Mouse (Mus musculus) CH12.LX (cell line): ENCODE data around the gene Tbc1d23. TPM values are rescaled to one million over a fixed set of nuclear protein-coding genes. Genes with fewer than 3 reads are reported as not detected.

Source experiments
- DNase-seq: peaks from one replicate; pipeline ENCODE4 v3.0.0-alpha.2; 2013; ENCODE audit errors: extremely low read depth
- H3K27ac ChIP-seq: 2 replicates; pipeline ENCODE4 v1.5.1; 2012; ENCODE audit warnings: low read depth, mild to moderate bottlenecking, control low read depth, moderate library complexity; ENCODE audit not compliant: insufficient read depth
- H3K27me3 ChIP-seq: replicated peaks from 2 replicates; pipeline ENCODE3; 2012; ENCODE audit warnings: inconsistent platforms
- H3K36me3 ChIP-seq, 2 experiments: replicated peaks in 1 of 2; 2 replicates each; pipeline versions ENCODE3 to v1.6.1; 2012; ENCODE audit warnings: inconsistent platforms in 1 of 2, low read length in 1 of 2, mild to moderate bottlenecking in 1 of 2, mixed read lengths in 1 of 2, moderate library complexity in 1 of 2; ENCODE audit not compliant: control insufficient read depth in 1 of 2, insufficient read depth in 1 of 2
- H3K4me1 ChIP-seq, 2 experiments: 2 replicates each; pipeline ENCODE4 v1.6.1; 2012; ENCODE audit warnings: inconsistent platforms in 1 of 2, moderate library complexity in 1 of 2; ENCODE audit not compliant: insufficient read depth in 2 of 2, control insufficient read depth in 1 of 2
- H3K4me2 ChIP-seq: 2 replicates; pipeline ENCODE4 v1.6.1; 2012; ENCODE audit warnings: low read depth, mild to moderate bottlenecking, control low read depth; ENCODE audit not compliant: poor library complexity, insufficient read depth, severe bottlenecking
- H3K4me3 ChIP-seq, 3 experiments: fragments of 150-350 bp in 1 of 3; sonication (generic) in 1 of 3; replicated peaks in 1 of 3; 2 replicates each; pipeline versions ENCODE3 to v1.5.1; 2011 to 2012; ENCODE audit warnings: low read depth in 2 of 3, low read length in 2 of 3, mild to moderate bottlenecking in 2 of 3, moderate library complexity in 2 of 3, control low read depth in 1 of 3, improper control_type of control experiment in 1 of 3, inconsistent platforms in 1 of 3, mixed read lengths in 1 of 3; ENCODE audit not compliant: poor library complexity in 1 of 3
- H3K79me2 ChIP-seq: replicated peaks from 2 replicates; pipeline ENCODE4 v1.6.1; 2012; ENCODE audit warnings: mild to moderate bottlenecking, moderate library complexity; ENCODE audit not compliant: control insufficient read depth, poor library complexity, insufficient read depth, severe bottlenecking; ENCODE audit errors: extremely low read depth
- H3K9ac ChIP-seq: 2 replicates; pipeline ENCODE4 v1.6.1; 2012; ENCODE audit warnings: low read depth, mild to moderate bottlenecking, control low read depth, moderate library complexity; ENCODE audit not compliant: insufficient read depth
- H3K9me3 ChIP-seq: replicated peaks from 2 replicates; pipeline ENCODE3; 2012; ENCODE audit warnings: low read length, inconsistent platforms, mixed read lengths
- BHLHE40 ChIP-seq: IDR thresholded peaks from 2 replicates; pipeline ENCODE4 v1.6.1; 2011; ENCODE audit warnings: mild to moderate bottlenecking, low read depth, low read length, improper control_type of control experiment
- CHD1 ChIP-seq: IDR thresholded peaks from 2 replicates; pipeline ENCODE4 v1.6.1; 2012; ENCODE audit warnings: low read depth, low read length, improper control_type of control experiment, inconsistent platforms
- CHD2 ChIP-seq: IDR thresholded peaks from 2 replicates; pipeline ENCODE4 v1.6.1; 2011; ENCODE audit warnings: low read length, improper control_type of control experiment
- E2F4 ChIP-seq: IDR thresholded peaks from 2 replicates; pipeline ENCODE4 v1.6.1; 2011; ENCODE audit warnings: low read depth, low read length, improper control_type of control experiment; ENCODE audit not compliant: insufficient replicate concordance
- EP300 ChIP-seq: IDR thresholded peaks from 2 replicates; pipeline ENCODE4 v1.6.1; 2011; ENCODE audit warnings: low read length, improper control_type of control experiment
- ETS1 ChIP-seq: conservative IDR thresholded peaks from 2 replicates; pipeline ENCODE4 v1.6.1; 2012; ENCODE audit warnings: low read depth, mild to moderate bottlenecking, inconsistent platforms, low read length, improper control_type of control experiment, moderate library complexity
- GABPA ChIP-seq: IDR thresholded peaks from 2 replicates; pipeline ENCODE4 v1.6.1; 2012; ENCODE audit warnings: low read depth, low read length, improper control_type of control experiment, inconsistent platforms; ENCODE audit not compliant: insufficient replicate concordance
- HCFC1 ChIP-seq: IDR thresholded peaks from 2 replicates; pipeline ENCODE4 v1.6.1; 2012; ENCODE audit warnings: low read depth, mild to moderate bottlenecking, inconsistent platforms, low read length, improper control_type of control experiment
- IRF4 ChIP-seq: IDR thresholded peaks from 2 replicates; pipeline ENCODE4 v1.6.1; 2014; ENCODE audit warnings: low read depth, mild to moderate bottlenecking, inconsistent platforms, low read length, improper control_type of control experiment
- JUN ChIP-seq: IDR thresholded peaks from 2 replicates; pipeline ENCODE4 v1.6.1; 2011; ENCODE audit warnings: low read depth, mild to moderate bottlenecking, low read length, improper control_type of control experiment, moderate library complexity; ENCODE audit not compliant: insufficient read depth
- JUND ChIP-seq: conservative IDR thresholded peaks from 2 replicates; pipeline ENCODE4 v1.6.1; 2011; ENCODE audit warnings: low read depth, low read length, improper control_type of control experiment
- KAT2A ChIP-seq: IDR thresholded peaks from 2 replicates; pipeline ENCODE4 v1.6.1; 2012; ENCODE audit warnings: low read length, improper control_type of control experiment, inconsistent platforms; ENCODE audit not compliant: insufficient replicate concordance
- MAFK ChIP-seq: IDR thresholded peaks from 2 replicates; pipeline ENCODE4 v1.6.1; 2011; ENCODE audit warnings: low read length, improper control_type of control experiment; ENCODE audit not compliant: insufficient replicate concordance
- MAX ChIP-seq: IDR thresholded peaks from 2 replicates; pipeline ENCODE4 v1.6.1; 2011; ENCODE audit warnings: low read length, improper control_type of control experiment
- MAZ ChIP-seq: IDR thresholded peaks from 2 replicates; pipeline ENCODE4 v1.6.1; 2012; ENCODE audit warnings: low read depth, mild to moderate bottlenecking, inconsistent platforms, low read length, improper control_type of control experiment, moderate library complexity
- MEF2A ChIP-seq: IDR thresholded peaks from 2 replicates; pipeline ENCODE4 v1.6.1; 2014; ENCODE audit warnings: low read depth, mild to moderate bottlenecking, inconsistent platforms, low read length, improper control_type of control experiment, borderline replicate concordance
- MXI1 ChIP-seq: IDR thresholded peaks from 2 replicates; pipeline ENCODE4 v1.6.1; 2011; ENCODE audit warnings: mild to moderate bottlenecking, low read depth, low read length, improper control_type of control experiment
- PAX5 ChIP-seq: IDR thresholded peaks from 2 replicates; pipeline ENCODE4 v1.6.1; 2012; ENCODE audit warnings: low read length, inconsistent platforms, mixed read lengths
- POLR2A ChIP-seq: IDR thresholded peaks from 2 replicates; pipeline ENCODE4 v1.6.1; 2011; ENCODE audit warnings: low read depth, mild to moderate bottlenecking, improper control_type of control experiment, low read length
- POLR2AphosphoS2 ChIP-seq: IDR thresholded peaks from 2 replicates; pipeline ENCODE4 v1.6.1; 2011; ENCODE audit warnings: low read depth, low read length, improper control_type of control experiment
- RAD21 ChIP-seq: IDR thresholded peaks from 2 replicates; pipeline ENCODE4 v1.6.1; 2011; ENCODE audit warnings: low read depth, mild to moderate bottlenecking, low read length, improper control_type of control experiment, moderate library complexity
- RCOR1 ChIP-seq: conservative IDR thresholded peaks from 2 replicates; pipeline ENCODE4 v1.6.1; 2012; ENCODE audit warnings: low read depth, mild to moderate bottlenecking, inconsistent platforms, low read length, improper control_type of control experiment
- SIN3A ChIP-seq: IDR thresholded peaks from 2 replicates; pipeline ENCODE4 v1.6.1; 2012; ENCODE audit warnings: low read length, improper control_type of control experiment, inconsistent platforms
- TCF12 ChIP-seq: IDR thresholded peaks from 2 replicates; pipeline ENCODE4 v1.6.1; 2014; ENCODE audit warnings: low read depth, mild to moderate bottlenecking, inconsistent platforms, low read length, improper control_type of control experiment
- USF1 ChIP-seq: IDR thresholded peaks from 2 replicates; pipeline ENCODE4 v1.6.1; 2014; ENCODE audit warnings: low read depth, mild to moderate bottlenecking, inconsistent platforms, low read length, improper control_type of control experiment
- USF2 ChIP-seq: conservative IDR thresholded peaks from 2 replicates; pipeline ENCODE4 v1.6.1; 2011; ENCODE audit warnings: low read depth, low read length, improper control_type of control experiment
- ZC3H11A ChIP-seq: IDR thresholded peaks from 2 replicates; pipeline ENCODE4 v1.6.1; 2012; ENCODE audit warnings: low read depth, mild to moderate bottlenecking, inconsistent platforms, low read length, improper control_type of control experiment
- ZMIZ1 ChIP-seq: IDR thresholded peaks from 2 replicates; pipeline ENCODE4 v1.6.1; 2012; ENCODE audit warnings: low read depth, mild to moderate bottlenecking, inconsistent platforms, low read length, improper control_type of control experiment
- dilution Hi-C: fragments of 300-500 bp; cut with MboI; formaldehyde crosslinking; loops from 2 replicates; pipeline ENCODE4 v1.14.3; 2020; ENCODE audit warnings: low sequenced_read_pairs; ENCODE audit not compliant: extremely low pct_unique_long_range_greater_than_20kb, extremely low pct_ligation_motif_present
- in situ Hi-C: fragments of 300-500 bp; cut with MboI; formaldehyde crosslinking; loops from 3 replicates; pipeline ENCODE4 v1.14.3; 2019; ENCODE audit warnings: low sequenced_read_pairs, low pct_ligation_motif_present, low pct_unique_long_range_greater_than_20kb, mixed read lengths
- polyA plus RNA-seq: library from polyadenylated mRNA; unstranded; fragments of >175 nt; gene quantifications from 2 replicates; pipeline ENCODE4 v1.2.1, GENCODE M21; 2012; ENCODE audit warnings: low read depth; ENCODE audit not compliant: insufficient read length
- total RNA-seq, 2 experiments: library from RNA; depleted of rRNA; stranded (reverse); fragments of 300-350 nt in 1 of 2; fragments of >200 nt in 1 of 2; gene quantifications; 2 replicates each; pipeline ENCODE4 v1.2.3; 2012 to 2014

The Tbc1d23 gene
- total and polyA plus RNA-seq, 3 experiments: 21.2 to 38.8 (median 31.5) TPM

DNA sequence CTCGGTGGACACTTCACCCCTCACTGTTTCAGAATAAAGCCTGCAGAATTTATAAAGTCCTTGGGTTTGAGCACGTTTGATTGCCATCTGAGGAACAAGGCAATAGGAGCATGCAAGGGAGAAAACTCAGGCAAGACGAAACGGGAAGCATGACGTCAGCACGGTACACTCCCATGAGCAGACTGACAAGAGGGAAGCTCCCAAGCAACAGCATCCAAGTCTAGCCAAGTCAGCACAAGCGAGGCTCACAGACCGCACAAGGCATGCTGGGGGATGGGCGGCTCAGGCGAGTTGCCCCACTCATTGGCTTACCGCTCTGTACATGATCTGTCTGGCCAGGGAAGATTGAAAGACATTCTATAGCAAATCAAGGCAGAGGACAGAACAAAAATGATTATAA lies 50.1 kb downstream of the Tbc1d23 start:
- in situ Hi-C loops (no loop called here), dilution Hi-C loops (no loop called here)
- Histone ChIP-seq H3K9me3 (peaks cover 9% of the 10 kb centered on the region), H3K4me2 (no peak overlapping the region), H3K79me2 (no peaks in the 10 kb centered on the region), H3K27me3 (no peaks in the 10 kb centered on the region), H3K4me3 (no peak overlapping the region), H3K27ac (no peak overlapping the region), H3K9ac (no peak overlapping the region), H3K36me3 (peaks cover 43 to 83% of the 10 kb centered on the region in 2 experiments), H3K4me1 (peaks cover 3 to 8% of the 10 kb centered on the region in 2 experiments)
- DNase-seq: no peak
- TF ChIP-seq USF2 (no peak), MAZ (no peak), E2F4 (no peak), PAX5 (no peak), GABPA (no peak), JUND (no peak), JUN (no peak), MAFK (no peak), EP300 (no peak), MEF2A (no peak), ZMIZ1 (no peak), SIN3A (no peak), USF1 (no peak), RCOR1 (no peak), KAT2A (no peak), TCF12 (no peak), RAD21 (no peak)

DNA sequence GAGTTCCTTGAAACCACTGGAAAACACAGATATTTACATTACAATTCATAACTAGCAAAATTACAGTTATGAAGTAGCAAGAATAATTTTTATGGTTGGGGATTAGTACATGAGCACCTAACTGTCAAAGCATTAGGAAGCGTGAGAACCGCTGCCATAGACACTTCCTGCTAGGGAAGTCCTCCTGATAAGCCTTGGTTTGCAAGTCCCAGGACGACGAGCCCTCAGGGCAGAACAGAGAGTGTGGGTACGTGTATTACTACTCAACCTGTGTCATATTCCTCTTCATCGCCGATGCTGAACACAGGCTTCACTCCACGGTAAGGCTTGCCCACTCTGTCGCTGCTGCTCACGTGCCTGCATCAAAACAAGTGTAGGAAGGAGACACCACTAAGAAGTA lies 53.6 kb downstream of the Tbc1d23 start:
- in situ Hi-C loops (no loop called here), dilution Hi-C loops (no loop called here)
- no peak for DNase-seq
- H3K79me2 ChIP-seq: no peaks in the 10 kb centered on the region
- TF ChIP-seq JUND (no peak), HCFC1 (no peak), MAFK (no peak), CHD2 (no peak), POLR2AphosphoS2 (no peak), ETS1 (no peak), TCF12 (no peak), IRF4 (no peak), BHLHE40 (no peak), MXI1 (no peak), POLR2A (no peak), CHD1 (no peak), ZC3H11A (no peak), MAX (no peak), MAZ (no peak), GABPA (no peak), MEF2A (no peak)
- peaks cover 4% of the 10 kb centered on the region for H3K9me3 ChIP-seq
- H3K36me3 ChIP-seq: peaks cover 36 to 75% of the 10 kb centered on the region in 2 experiments
- no peak overlapping the region for H3K4me3 ChIP-seq
- no peak overlapping the region for H3K4me2 ChIP-seq
- H3K4me1 ChIP-seq: peaks cover 9 to 23% of the 10 kb centered on the region in 2 experiments
- no peaks in the 10 kb centered on the region for H3K27me3 ChIP-seq
- no peak overlapping the region for H3K9ac ChIP-seq
- no peak overlapping the region for H3K27ac ChIP-seq
